Mouse (Mus musculus) midbrain, embryonic 13.5 days (tissue): ENCODE results near the gene Hexb. TPM values are rescaled to one million over a fixed set of nuclear protein-coding genes. Genes with fewer than 3 reads are reported as not detected.
A peak's percentile ranks its signal among the peaks of the same experiment; 100 is the strongest.

Experiments used
- ATAC-seq: fragments of 200-750 bp; cut with Nextera tagmentation; 2 replicates; pipeline ENCODE4 v1.8.0; 2017; ENCODE audit warnings: mild to moderate bottlenecking, moderate TSS enrichment, moderate library complexity
- H3K27ac ChIP-seq: fragments of 300-500 bp; sonication (generic); 2 replicates; pipeline ENCODE4 v1.5.1; 2015; ENCODE audit warnings: inconsistent platforms, mild to moderate bottlenecking, moderate library complexity
- H3K27me3 ChIP-seq: fragments of 300-500 bp; sonication (generic); 2 replicates; pipeline ENCODE4 v1.6.1; 2015; ENCODE audit warnings: mild to moderate bottlenecking, inconsistent platforms
- H3K36me3 ChIP-seq: fragments of 300-500 bp; sonication (generic); 2 replicates; pipeline ENCODE4 v1.6.1; 2015; ENCODE audit warnings: mild to moderate bottlenecking, inconsistent platforms
- H3K4me1 ChIP-seq: fragments of 300-500 bp; sonication (generic); replicated peaks from 2 replicates; pipeline ENCODE4 v1.6.1; 2015; ENCODE audit warnings: inconsistent platforms
- H3K4me2 ChIP-seq: fragments of 300-500 bp; sonication (generic); replicated peaks from 2 replicates; pipeline ENCODE4 v1.6.1; 2015; ENCODE audit warnings: moderate library complexity, mild to moderate bottlenecking, inconsistent platforms
- H3K4me3 ChIP-seq: fragments of 300-500 bp; sonication (generic); replicated peaks from 2 replicates; pipeline ENCODE4 v1.5.1; 2015; ENCODE audit warnings: mild to moderate bottlenecking, inconsistent platforms
- H3K9ac ChIP-seq: fragments of 300-500 bp; sonication (generic); replicated peaks from 2 replicates; pipeline ENCODE4 v1.6.1; 2015; ENCODE audit warnings: mild to moderate bottlenecking, inconsistent platforms
- H3K9me3 ChIP-seq: fragments of 300-500 bp; sonication (generic); 2 replicates; pipeline ENCODE4 v1.6.1; 2016; ENCODE audit warnings: mild to moderate bottlenecking, inconsistent platforms
- WGBS: fragments of 180-500 bp; shearing (Covaris S2); methylation state at CpG from one replicate; pipeline ENCODE4 v1.1.7; 2015; 5-methylcytosine and 5-hydroxymethylcytosine counted together
- polyA plus RNA-seq: library from polyadenylated mRNA; unstranded; fragments of >200 nt; fragmentation: Nextera tagmentation; extraction: Ambion mirVana; gene quantifications from 2 replicates; pipeline ENCODE4 v1.2.1, GENCODE M21; 2015

Gene Hexb
- polyA plus RNA-seq, 1 experiment from 2014 or later: 26.4 TPM

DNA sequence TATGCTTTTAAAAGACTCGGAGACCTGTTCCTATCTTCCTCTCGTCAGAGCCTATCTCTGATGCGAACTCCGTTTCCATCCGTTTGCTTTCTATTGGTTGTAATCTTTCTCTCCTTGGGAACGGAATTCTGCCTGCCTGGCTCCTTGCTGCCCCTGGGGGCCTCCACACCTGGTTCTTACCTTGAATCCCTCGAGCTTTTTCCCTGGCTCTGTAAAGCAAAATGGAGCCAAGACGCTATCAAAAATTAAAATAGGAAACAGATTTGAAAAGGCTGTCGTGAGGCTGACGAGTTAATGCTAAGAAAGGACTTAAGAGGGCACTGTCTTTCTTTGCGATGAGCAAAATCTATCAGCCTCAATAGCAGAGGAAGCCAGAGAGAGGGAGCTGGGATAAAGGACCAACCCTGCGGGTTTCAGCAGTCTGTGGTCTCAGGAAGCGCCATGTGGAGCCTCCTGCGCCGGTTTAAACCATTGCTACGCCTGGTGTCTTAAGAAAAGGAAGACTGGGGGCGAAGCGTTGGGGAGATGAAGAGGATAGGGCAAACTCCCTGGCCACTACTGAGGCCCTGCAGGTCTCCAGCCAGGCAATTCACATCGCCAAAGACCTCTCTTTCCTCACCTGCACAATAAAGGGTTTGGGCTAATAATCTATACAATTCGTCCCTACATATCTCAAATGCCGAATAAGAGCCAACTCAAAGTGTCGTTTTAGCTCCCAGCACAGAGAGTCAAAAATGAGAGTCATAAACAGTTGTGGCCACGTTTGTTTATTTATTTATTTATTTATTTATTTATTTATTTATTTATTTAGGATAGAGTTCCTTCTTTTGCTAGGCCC lies 41.4 kb upstream of the Hexb start:
- peak overlapping the region; percentile 86 for H3K4me2 ChIP-seq
- H3K9me3 ChIP-seq: no peaks in the 10 kb centered on the region
- peak overlapping the region; percentile 97 for H3K27ac ChIP-seq
- peak overlapping the region; percentile 14 for H3K4me3 ChIP-seq
- H3K36me3 ChIP-seq: no peaks in the 10 kb centered on the region
- peak; percentile 37 for ATAC-seq
- peak overlapping the region; percentile 30; the same call in 1 of the 2 replicates for H3K9ac ChIP-seq
- 5% methylated on average over 23 of the region's 23 CpGs for WGBS
- H3K4me1 ChIP-seq: peaks cover 71% of the 10 kb centered on the region
- no peaks in the 10 kb centered on the region for H3K27me3 ChIP-seq

GRCm38 (mm10) chr13:97238181-97238981 lies 40.2 kb upstream of the Hexb start:
- Histone ChIP-seq H3K27ac (peak overlapping the region; percentile 97), H3K9ac (0 out of 2 replicates have a peak overlapping the region, but pooled peaks have one; percentile 36), H3K36me3 (no peaks in the 10 kb centered on the region), H3K4me3 (no peak overlapping the region), H3K27me3 (no peaks in the 10 kb centered on the region), H3K4me2 (no peak overlapping the region), H3K4me1 (peaks cover 60% of the 10 kb centered on the region), H3K9me3 (no peaks in the 10 kb centered on the region)
- 59% methylated on average over 16 of the region's 16 CpGs for WGBS
- ATAC-seq: no peak

- ATAC-seq: peak; percentile 18; the same call in 1 of the 2 replicates
- Histone ChIP-seq H3K4me2 (no peak overlapping the region), H3K27me3 (no peaks in the 10 kb centered on the region), H3K9ac (no peak overlapping the region), H3K27ac (peak overlapping the region; percentile 97), H3K4me1 (peaks cover 53% of the 10 kb centered on the region), H3K36me3 (no peaks in the 10 kb centered on the region), H3K9me3 (no peaks in the 10 kb centered on the region; the same call in 1 of the 2 replicates), H3K4me3 (no peak overlapping the region)
- 14% methylated on average over 3 of the region's 3 CpGs for WGBS
Measured at GRCm38 (mm10) chr13:97237700-97238099, 39.5 kb upstream of the Hexb start.

- Histone ChIP-seq H3K9ac (no peak overlapping the region), H3K36me3 (no peaks in the 10 kb centered on the region), H3K4me3 (no peak overlapping the region), H3K9me3 (no peaks in the 10 kb centered on the region; the same call in 1 of the 2 replicates), H3K27me3 (no peaks in the 10 kb centered on the region), H3K4me1 (peaks cover 44% of the 10 kb centered on the region), H3K4me2 (no peak overlapping the region), H3K27ac (no peak overlapping the region)
- ATAC-seq: no peak
- 66% methylated on average over 6 of the region's 6 CpGs for WGBS
Measured at GRCm38 (mm10) chr13:97235911-97236310, 37.8 kb upstream of the Hexb start.

DNA sequence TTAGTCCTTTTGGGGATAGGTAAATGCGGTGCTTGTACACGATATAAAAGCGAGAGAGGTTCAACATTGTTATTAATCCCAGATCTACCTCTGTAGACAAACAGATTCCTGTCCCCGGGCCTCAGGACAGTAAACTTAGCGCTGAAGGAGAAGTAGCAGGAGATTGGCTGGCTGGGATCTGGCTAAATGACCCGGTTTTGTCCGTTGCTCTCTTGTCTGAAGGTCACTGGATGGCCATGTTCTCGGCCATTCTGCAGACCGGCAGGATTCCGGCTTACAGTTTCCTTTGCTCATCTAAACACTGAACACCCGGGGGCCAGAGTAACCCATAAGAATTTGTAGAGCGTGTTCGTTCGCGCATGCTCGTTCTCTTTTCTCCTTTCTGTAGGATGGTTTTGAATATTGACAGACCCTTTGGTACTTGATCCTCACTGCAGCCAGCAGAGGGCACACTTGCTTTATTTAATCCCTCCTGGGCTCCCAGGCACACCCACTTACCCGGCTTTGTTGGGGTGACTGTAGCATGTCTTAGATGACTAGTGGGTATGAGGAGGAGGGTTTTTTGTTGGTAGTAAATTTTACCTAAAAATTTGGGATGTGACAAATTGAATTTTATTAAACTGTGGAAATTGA lies 36.7 kb upstream of the Hexb start:
- H3K4me1 ChIP-seq: peaks cover 36% of the 10 kb centered on the region
- no peak overlapping the region for H3K27ac ChIP-seq
- peak overlapping the region; percentile 54 for H3K4me2 ChIP-seq
- no peaks in the 10 kb centered on the region for H3K36me3 ChIP-seq
- H3K9ac ChIP-seq: peak overlapping the region; percentile 54; the same call in 1 of the 2 replicates
- 21% methylated on average over 17 of the region's 17 CpGs for WGBS
- peak overlapping the region; percentile 32 for H3K4me3 ChIP-seq
- H3K9me3 ChIP-seq: no peaks in the 10 kb centered on the region; the same call in 1 of the 2 replicates
- H3K27me3 ChIP-seq: no peaks in the 10 kb centered on the region
- ATAC-seq: peak; percentile 65; the same call in 1 of the 2 replicates

GRCm38 (mm10) chr13:97233092-97233491 lies 34.9 kb upstream of the Hexb start:
- Histone ChIP-seq H3K4me1 (peaks cover 19% of the 10 kb centered on the region), H3K36me3 (no peaks in the 10 kb centered on the region), H3K27ac (no peak overlapping the region), H3K9me3 (no peaks in the 10 kb centered on the region; the same call in 1 of the 2 replicates), H3K27me3 (no peaks in the 10 kb centered on the region), H3K4me3 (no peak overlapping the region), H3K9ac (no peak overlapping the region), H3K4me2 (no peak overlapping the region)
- 80% methylated on average over 2 of the region's 2 CpGs for WGBS
- no peak for ATAC-seq

- no peak for ATAC-seq
- Histone ChIP-seq H3K27ac (no peak overlapping the region), H3K4me2 (no peak overlapping the region), H3K9ac (no peak overlapping the region), H3K36me3 (no peaks in the 10 kb centered on the region), H3K9me3 (peaks cover 3% of the 10 kb centered on the region; the same call in 1 of the 2 replicates), H3K27me3 (no peaks in the 10 kb centered on the region), H3K4me3 (no peak overlapping the region), H3K4me1 (peaks cover 6% of the 10 kb centered on the region; the same call in 1 of the 2 replicates)
- 85% methylated on average over 3 of the region's 3 CpGs for WGBS
Measured at GRCm38 (mm10) chr13:97230101-97230500, 31.9 kb upstream of the Hexb start.

GRCm38 (mm10) chr13:97227795-97228194 lies 29.6 kb upstream of the Hexb start:
- Histone ChIP-seq H3K27ac (no peak overlapping the region), H3K9ac (no peak overlapping the region), H3K4me1 (0 out of 2 replicates have a peak, but pooled peaks cover 3% of the 10 kb centered on the region), H3K9me3 (peaks cover 3% of the 10 kb centered on the region; the same call in 1 of the 2 replicates), H3K4me2 (no peak overlapping the region), H3K36me3 (no peaks in the 10 kb centered on the region), H3K4me3 (no peak overlapping the region), H3K27me3 (no peaks in the 10 kb centered on the region)
- ATAC-seq: no peak
- WGBS: 93% methylated on average over 3 of the region's 3 CpGs

GRCm38 (mm10) chr13:97225130-97225529 lies 27.0 kb upstream of the Hexb start:
- ATAC-seq: no peak
- no peaks in the 10 kb centered on the region for H3K36me3 ChIP-seq
- WGBS: 80% methylated on average over 17 of the region's 17 CpGs
- H3K4me1 ChIP-seq: 0 out of 2 replicates have a peak, but pooled peaks cover 3% of the 10 kb centered on the region
- H3K4me3 ChIP-seq: no peak overlapping the region
- H3K9me3 ChIP-seq: peaks cover 3% of the 10 kb centered on the region; the same call in 1 of the 2 replicates
- no peak overlapping the region for H3K27ac ChIP-seq
- no peaks in the 10 kb centered on the region for H3K27me3 ChIP-seq
- no peak overlapping the region for H3K9ac ChIP-seq
- H3K4me2 ChIP-seq: no peak overlapping the region

DNA sequence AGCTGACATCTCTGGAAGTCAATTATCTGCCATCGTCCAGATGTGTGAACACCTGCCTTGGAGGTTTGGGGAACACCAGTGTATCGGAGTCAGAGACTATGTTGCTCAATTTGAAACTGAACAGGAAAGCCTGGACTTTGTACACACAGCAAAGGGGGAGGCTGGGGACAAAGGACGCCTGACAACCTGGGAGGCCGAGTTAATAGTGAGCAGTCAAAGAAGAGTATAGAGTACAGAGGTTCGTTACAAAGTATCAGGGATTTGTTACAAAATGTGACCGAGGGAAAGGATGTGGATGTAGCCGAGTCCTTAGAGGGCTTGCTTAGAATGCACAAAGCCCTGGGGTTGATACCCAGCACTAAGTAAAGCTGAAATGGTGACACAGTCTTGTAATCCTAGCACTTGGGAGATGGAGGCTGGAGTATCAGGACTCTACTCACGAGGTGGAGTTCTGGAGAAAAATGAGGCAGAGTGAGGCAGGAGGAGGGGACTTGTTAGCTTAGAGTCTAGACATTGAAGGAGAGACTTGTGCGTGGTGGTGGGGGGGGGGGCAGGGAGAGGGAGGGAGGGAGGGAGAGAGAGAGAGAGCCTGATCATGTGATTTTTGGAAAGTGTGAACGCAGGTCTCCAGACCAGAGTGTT lies 26.3 kb upstream of the Hexb start:
- H3K27ac ChIP-seq: no peak overlapping the region

DNA sequence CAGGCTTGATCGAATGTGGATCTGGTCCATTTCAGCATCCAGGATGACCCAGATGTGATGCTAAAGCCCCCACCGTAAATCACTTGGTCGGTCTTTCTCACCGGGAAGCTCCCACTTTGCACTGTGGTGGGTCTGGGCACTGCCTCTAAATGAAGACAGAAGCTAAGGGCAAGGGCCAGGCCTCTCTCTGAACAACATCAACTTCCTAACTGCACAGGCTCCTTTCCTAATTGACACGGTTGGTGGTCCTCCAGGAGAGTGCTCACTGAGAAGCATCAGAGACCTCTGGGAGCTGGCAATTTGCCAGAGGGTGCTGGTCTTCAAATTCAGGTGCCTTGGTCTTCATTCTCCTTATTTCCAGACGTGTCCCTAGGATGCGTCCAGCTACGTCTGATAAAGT lies 25.7 kb upstream of the Hexb start:
- WGBS: 91% methylated on average over 8 of the region's 8 CpGs
- no peak overlapping the region for H3K9ac ChIP-seq

More for the DNA sequence above, 26.3 kb upstream of the Hexb start:
- ATAC-seq: no peak; the same call in 1 of the 2 replicates
- Histone ChIP-seq H3K36me3 (no peaks in the 10 kb centered on the region), H3K9ac (no peak overlapping the region), H3K4me3 (no peak overlapping the region), H3K4me2 (no peak overlapping the region), H3K9me3 (peaks cover 3% of the 10 kb centered on the region; the same call in 1 of the 2 replicates), H3K27me3 (no peaks in the 10 kb centered on the region), H3K4me1 (0 out of 2 replicates have a peak, but pooled peaks cover 4% of the 10 kb centered on the region)
- 80% methylated on average over 10 of the region's 10 CpGs for WGBS

More for the DNA sequence above, 25.7 kb upstream of the Hexb start:
- no peak overlapping the region for H3K4me2 ChIP-seq
- 0 out of 2 replicates have a peak, but pooled peaks cover 9% of the 10 kb centered on the region for H3K4me1 ChIP-seq
- no peak overlapping the region for H3K27ac ChIP-seq
- no peaks in the 10 kb centered on the region for H3K27me3 ChIP-seq
- no peak overlapping the region for H3K4me3 ChIP-seq
- ATAC-seq: no peak
- H3K9me3 ChIP-seq: peaks cover 3% of the 10 kb centered on the region; the same call in 1 of the 2 replicates
- H3K36me3 ChIP-seq: no peaks in the 10 kb centered on the region
